Mouse (Mus musculus) erythroblast, embryonic 14.5 days (primary cell): ENCODE measurements at regions not wholly inside any gene's neighbourhood (a gene's known extent, or its start where the extent isn't known, plus 50 kb on each side); places are given as distances from the start of the nearest gene placed in this dataset.
"Not testable (repeated sequence)": the region's sequence is repeated elsewhere in the genome, so short reads cannot be mapped to it uniquely, and the experiment has no call there.

Experiments used
- H3K27me3 ChIP-seq: 2 replicates; pipeline ENCODE4 v1.6.1; 2012; ENCODE audit warnings: inconsistent platforms; ENCODE audit not compliant: control insufficient read depth
- H3K36me3 ChIP-seq: 2 replicates; pipeline ENCODE4 v1.6.1; 2012; ENCODE audit warnings: mild to moderate bottlenecking, inconsistent platforms; ENCODE audit not compliant: control insufficient read depth
- H3K4me1 ChIP-seq: 2 replicates; pipeline ENCODE4 v1.6.1; 2012; ENCODE audit warnings: inconsistent platforms; ENCODE audit not compliant: control insufficient read depth
- H3K4me3 ChIP-seq: replicated peaks from 2 replicates; pipeline ENCODE3; 2012; ENCODE audit warnings: moderate library complexity, mild to moderate bottlenecking, inconsistent platforms
- H3K9me3 ChIP-seq: 2 replicates; pipeline ENCODE4 v1.6.1; 2012; ENCODE audit warnings: low read length, inconsistent platforms, mixed read lengths; ENCODE audit not compliant: control insufficient read depth
- GATA1 ChIP-seq: IDR thresholded peaks from 2 replicates; pipeline ENCODE4 v1.6.1; 2012; ENCODE audit warnings: low read length, inconsistent platforms, mixed read lengths
- TAL1 ChIP-seq: IDR thresholded peaks from 3 replicates; pipeline ENCODE4 v1.6.1; 2012; ENCODE audit warnings: low read length, inconsistent platforms, mixed read lengths

- Histone ChIP-seq H3K36me3 (no peaks in the 10 kb centered on the region), H3K4me3 (no peak overlapping the region), H3K4me1 (no peaks in the 10 kb centered on the region), H3K27me3 (no peaks in the 10 kb centered on the region), H3K9me3 (no peaks in the 10 kb centered on the region)
- no peak for TF ChIP-seq GATA1
- no peak for TF ChIP-seq TAL1
These were observed 323.7 kb downstream of the Eipr1 start for GRCm38 (mm10) chr12:29075096-29075852.

- H3K4me1 ChIP-seq, result no peaks in the 10 kb centered on the region
- TF ChIP-seq GATA1 (no peak), TAL1 (no peak)
- no peaks in the 10 kb centered on the region for H3K9me3 ChIP-seq
- no peaks in the 10 kb centered on the region for H3K27me3 ChIP-seq
- H3K4me3 ChIP-seq, result no peak overlapping the region
- H3K36me3 ChIP-seq, result no peaks in the 10 kb centered on the region
These were observed 325.0 kb downstream of the Eipr1 start for GRCm38 (mm10) chr12:29076606-29077005.

- TF ChIP-seq TAL1 (no peak), GATA1 (no peak)
- H3K36me3 ChIP-seq, result no peaks in the 10 kb centered on the region
- no peaks in the 10 kb centered on the region for H3K4me1 ChIP-seq
- H3K27me3 ChIP-seq, result no peaks in the 10 kb centered on the region
- no peak overlapping the region for H3K4me3 ChIP-seq
- no peaks in the 10 kb centered on the region for H3K9me3 ChIP-seq
These were observed 327.4 kb downstream of the Eipr1 start for GRCm38 (mm10) chr12:29079011-29079410.

GRCm38 (mm10) chr12:29083426-29084221 lies 332.0 kb downstream of the Eipr1 start:
- Histone ChIP-seq H3K36me3 (no peaks in the 10 kb centered on the region), H3K4me1 (no peaks in the 10 kb centered on the region), H3K27me3 (no peaks in the 10 kb centered on the region), H3K9me3 (no peaks in the 10 kb centered on the region), H3K4me3 (no peak overlapping the region)
- TF ChIP-seq GATA1, result no peak

- not testable (repeated sequence) for H3K27me3 ChIP-seq, H3K4me1 ChIP-seq, H3K36me3 ChIP-seq, H3K9me3 ChIP-seq, H3K4me3 ChIP-seq
These were observed 335.6 kb downstream of the Eipr1 start for GRCm38 (mm10) chr12:29087245-29087644.

GRCm38 (mm10) chr12:29089634-29090033 lies 338.0 kb downstream of the Eipr1 start:
- Histone ChIP-seq H3K4me3 (no peak overlapping the region), H3K4me1 (no peaks in the 10 kb centered on the region), H3K36me3 (no peaks in the 10 kb centered on the region), H3K9me3 (no peaks in the 10 kb centered on the region), H3K27me3 (no peaks in the 10 kb centered on the region)
- TF ChIP-seq TAL1 (no peak), GATA1 (no peak)

GRCm38 (mm10) chr12:29090451-29090850 lies 338.8 kb downstream of the Eipr1 start:
- no peaks in the 10 kb centered on the region for H3K9me3 ChIP-seq
- no peaks in the 10 kb centered on the region for H3K36me3 ChIP-seq
- no peak for TF ChIP-seq GATA1
- TF ChIP-seq TAL1, result no peak
- no peaks in the 10 kb centered on the region for H3K27me3 ChIP-seq
- no peaks in the 10 kb centered on the region for H3K4me1 ChIP-seq
- H3K4me3 ChIP-seq, result no peak overlapping the region

GRCm38 (mm10) chr12:29095406-29096032 lies 343.9 kb downstream of the Eipr1 start:
- H3K9me3 ChIP-seq, result peaks cover 3% of the 10 kb centered on the region; the same call in 1 of the 2 replicates
- H3K4me3 ChIP-seq, result no peak overlapping the region
- no peaks in the 10 kb centered on the region for H3K36me3 ChIP-seq
- no peaks in the 10 kb centered on the region for H3K4me1 ChIP-seq
- no peaks in the 10 kb centered on the region for H3K27me3 ChIP-seq
- TF ChIP-seq GATA1 (no peak), TAL1 (no peak)

- Histone ChIP-seq H3K4me3 (no peak overlapping the region), H3K36me3 (no peaks in the 10 kb centered on the region), H3K9me3 (peaks cover 3% of the 10 kb centered on the region; the same call in 1 of the 2 replicates), H3K27me3 (no peaks in the 10 kb centered on the region), H3K4me1 (no peaks in the 10 kb centered on the region)
- TF ChIP-seq TAL1 (no peak), GATA1 (no peak)
These were observed 344.7 kb downstream of the Eipr1 start for GRCm38 (mm10) chr12:29096033-29096913.
